Mouse (Mus musculus): Measurements from ENCODE around the gene Cd2. TPM values are rescaled to one million over a fixed set of nuclear protein-coding genes. Genes with fewer than 3 reads are reported as not detected.

The Cd2 gene
- 0.14 TPM in 1 of 2 replicates, not detected in the other for polyA plus RNA-seq (2014; fragmentation: Nextera tagmentation; extraction: Ambion mirVana)

GRCm38 (mm10) chr3:101287911-101288311, at the start of gene Cd2:
Gene Cd2 (minus strand): TSS chr3:101287939.
- ATAC-seq (ENCODE audit: low FRiP score) = no peak
- no peak within 1 kb of the TSS for H3K9ac ChIP-seq (ENCODE audit: low read depth, low read length)
- no peaks in the 10 kb centered on the region for H3K27me3 ChIP-seq (ENCODE audit: control insufficient read depth, insufficient read depth, low read length)
- no peaks in the 10 kb centered on the region for H3K4me1 ChIP-seq (replicated peaks; ENCODE audit: control insufficient read depth, insufficient read depth, low read length)
- H3K9me3 ChIP-seq (ENCODE audit: control insufficient read depth, low read length) = no peaks in the 10 kb centered on the region
- H3K4me2 ChIP-seq (replicated peaks; ENCODE audit: low read depth, low read length) = no peak within 1 kb of the TSS
- no peak for DNase-seq (ENCODE audit: low spot score)
- no peak within 1 kb of the TSS for H3K4me3 ChIP-seq (ENCODE audit: low read depth, low read length)
- no peak within 1 kb of the TSS for H3K27ac ChIP-seq (ENCODE audit: low read depth, low read length)
- H3K36me3 ChIP-seq (ENCODE audit: control insufficient read depth, insufficient read depth, low read length) = no peaks in the 10 kb centered on the region
- 23% methylated on average over 4 of the region's 4 CpGs for WGBS

- H3K4me3 ChIP-seq (ENCODE audit: low read depth, low read length) = no peak overlapping the region
- no peaks in the 10 kb centered on the region for H3K4me1 ChIP-seq (replicated peaks; ENCODE audit: control insufficient read depth, insufficient read depth, low read length)
- WGBS = 66% methylated on average over 7 of the region's 7 CpGs
- DNase-seq (ENCODE audit: low spot score) = peak; percentile 31
- H3K9ac ChIP-seq (ENCODE audit: low read depth, low read length) = no peak overlapping the region
- no peaks in the 10 kb centered on the region for H3K27me3 ChIP-seq (ENCODE audit: control insufficient read depth, insufficient read depth, low read length)
- no peaks in the 10 kb centered on the region for H3K36me3 ChIP-seq (ENCODE audit: control insufficient read depth, insufficient read depth, low read length)
- no peaks in the 10 kb centered on the region for H3K9me3 ChIP-seq (ENCODE audit: control insufficient read depth, low read length)
- no peak for ATAC-seq (ENCODE audit: low FRiP score)
- H3K4me2 ChIP-seq (replicated peaks; ENCODE audit: low read depth, low read length) = no peak overlapping the region
- H3K27ac ChIP-seq (ENCODE audit: low read depth, low read length) = no peak overlapping the region
Observed at GRCm38 (mm10) chr3:101328617-101329016, 40.9 kb upstream of the Cd2 start.

GRCm38 (mm10) chr3:101327248-101327647, 39.5 kb upstream of the Cd2 start:
- no peaks in the 10 kb centered on the region for H3K4me1 ChIP-seq (replicated peaks; ENCODE audit: control insufficient read depth, insufficient read depth, low read length)
- no peak overlapping the region for H3K9ac ChIP-seq (ENCODE audit: low read depth, low read length)
- 54% methylated on average over 2 of the region's 2 CpGs for WGBS
- no peak overlapping the region for H3K4me3 ChIP-seq (ENCODE audit: low read depth, low read length)
- no peaks in the 10 kb centered on the region for H3K9me3 ChIP-seq (ENCODE audit: control insufficient read depth, low read length)
- H3K27ac ChIP-seq (ENCODE audit: low read depth, low read length) = no peak overlapping the region
- no peaks in the 10 kb centered on the region for H3K27me3 ChIP-seq (ENCODE audit: control insufficient read depth, insufficient read depth, low read length)
- ATAC-seq (ENCODE audit: low FRiP score) (no peak), DNase-seq (ENCODE audit: low spot score) (no peak)
- no peak overlapping the region for H3K4me2 ChIP-seq (replicated peaks; ENCODE audit: low read depth, low read length)
- H3K36me3 ChIP-seq (ENCODE audit: control insufficient read depth, insufficient read depth, low read length) = no peaks in the 10 kb centered on the region

GRCm38 (mm10) chr3:101322437-101322836, 34.7 kb upstream of the Cd2 start:
- H3K9ac ChIP-seq (ENCODE audit: low read depth, low read length) = no peak overlapping the region
- no peak overlapping the region for H3K4me3 ChIP-seq (ENCODE audit: low read depth, low read length)
- no peaks in the 10 kb centered on the region for H3K27me3 ChIP-seq (ENCODE audit: control insufficient read depth, insufficient read depth, low read length)
- WGBS = 81% methylated on average over 10 of the region's 10 CpGs
- H3K27ac ChIP-seq (ENCODE audit: low read depth, low read length) = no peak overlapping the region
- no peak overlapping the region for H3K4me2 ChIP-seq (replicated peaks; ENCODE audit: low read depth, low read length)
- DNase-seq (ENCODE audit: low spot score) (no peak), ATAC-seq (ENCODE audit: low FRiP score) (no peak)
- no peaks in the 10 kb centered on the region for H3K36me3 ChIP-seq (ENCODE audit: control insufficient read depth, insufficient read depth, low read length)
- no peaks in the 10 kb centered on the region for H3K4me1 ChIP-seq (replicated peaks; ENCODE audit: control insufficient read depth, insufficient read depth, low read length)
- no peaks in the 10 kb centered on the region for H3K9me3 ChIP-seq (ENCODE audit: control insufficient read depth, low read length)

- no peak for DNase-seq (ENCODE audit: low spot score)
- Histone ChIP-seq H3K4me2 (replicated peaks; ENCODE audit: low read depth, low read length) (no peak overlapping the region), H3K4me3 (ENCODE audit: low read depth, low read length) (no peak overlapping the region), H3K4me1 (replicated peaks; ENCODE audit: control insufficient read depth, insufficient read depth, low read length) (no peaks in the 10 kb centered on the region), H3K9me3 (ENCODE audit: control insufficient read depth, low read length) (no peaks in the 10 kb centered on the region), H3K9ac (ENCODE audit: low read depth, low read length) (no peak overlapping the region), H3K27ac (ENCODE audit: low read depth, low read length) (no peak overlapping the region), H3K27me3 (ENCODE audit: control insufficient read depth, insufficient read depth, low read length) (no peaks in the 10 kb centered on the region), H3K36me3 (ENCODE audit: control insufficient read depth, insufficient read depth, low read length) (no peaks in the 10 kb centered on the region)
- no peak for ATAC-seq (ENCODE audit: low FRiP score)
- WGBS = 83% methylated on average over 7 of the region's 7 CpGs
Observed at GRCm38 (mm10) chr3:101320874-101321273, 33.1 kb upstream of the Cd2 start.

GRCm38 (mm10) chr3:101318516-101319170, 30.9 kb upstream of the Cd2 start:
- ATAC-seq (ENCODE audit: low FRiP score) (no peak), DNase-seq (ENCODE audit: low spot score) (no peak)
- Histone ChIP-seq H3K4me3 (ENCODE audit: low read depth, low read length) (no peak overlapping the region), H3K4me2 (replicated peaks; ENCODE audit: low read depth, low read length) (no peak overlapping the region), H3K9ac (ENCODE audit: low read depth, low read length) (no peak overlapping the region), H3K27me3 (ENCODE audit: control insufficient read depth, insufficient read depth, low read length) (no peaks in the 10 kb centered on the region), H3K36me3 (ENCODE audit: control insufficient read depth, insufficient read depth, low read length) (no peaks in the 10 kb centered on the region), H3K9me3 (ENCODE audit: control insufficient read depth, low read length) (no peaks in the 10 kb centered on the region), H3K4me1 (replicated peaks; ENCODE audit: control insufficient read depth, insufficient read depth, low read length) (no peaks in the 10 kb centered on the region), H3K27ac (ENCODE audit: low read depth, low read length) (no peak overlapping the region)
- WGBS = 94% methylated on average over 6 of the region's 6 CpGs

- ATAC-seq (ENCODE audit: low FRiP score) (no peak), DNase-seq (ENCODE audit: low spot score) (peak; percentile 60)
- no peaks in the 10 kb centered on the region for H3K4me1 ChIP-seq (replicated peaks; ENCODE audit: control insufficient read depth, insufficient read depth, low read length)
- no peak overlapping the region for H3K4me2 ChIP-seq (replicated peaks; ENCODE audit: low read depth, low read length)
- H3K27ac ChIP-seq (ENCODE audit: low read depth, low read length) = no peak overlapping the region
- H3K9ac ChIP-seq (ENCODE audit: low read depth, low read length) = no peak overlapping the region
- H3K27me3 ChIP-seq (ENCODE audit: control insufficient read depth, insufficient read depth, low read length) = no peaks in the 10 kb centered on the region
- no peaks in the 10 kb centered on the region for H3K9me3 ChIP-seq (ENCODE audit: control insufficient read depth, low read length)
- no peaks in the 10 kb centered on the region for H3K36me3 ChIP-seq (ENCODE audit: control insufficient read depth, insufficient read depth, low read length)
- WGBS = 74% methylated on average over 6 of the region's 6 CpGs
- no peak overlapping the region for H3K4me3 ChIP-seq (ENCODE audit: low read depth, low read length)
Observed at GRCm38 (mm10) chr3:101318115-101318514, 30.4 kb upstream of the Cd2 start.

GRCm38 (mm10) chr3:101314954-101315353, 27.2 kb upstream of the Cd2 start:
- Histone ChIP-seq H3K27me3 (ENCODE audit: control insufficient read depth, insufficient read depth, low read length) (no peaks in the 10 kb centered on the region), H3K4me2 (replicated peaks; ENCODE audit: low read depth, low read length) (no peak overlapping the region), H3K9me3 (ENCODE audit: control insufficient read depth, low read length) (no peaks in the 10 kb centered on the region), H3K4me3 (ENCODE audit: low read depth, low read length) (no peak overlapping the region), H3K36me3 (ENCODE audit: control insufficient read depth, insufficient read depth, low read length) (no peaks in the 10 kb centered on the region), H3K4me1 (replicated peaks; ENCODE audit: control insufficient read depth, insufficient read depth, low read length) (no peaks in the 10 kb centered on the region), H3K27ac (ENCODE audit: low read depth, low read length) (no peak overlapping the region), H3K9ac (ENCODE audit: low read depth, low read length) (no peak overlapping the region)
- ATAC-seq (ENCODE audit: low FRiP score) = no peak
- 78% methylated on average over 6 of the region's 6 CpGs for WGBS
- DNase-seq (ENCODE audit: low spot score) = no peak

- WGBS = 90% methylated on average over 8 of the region's 8 CpGs
- Histone ChIP-seq H3K27me3 (ENCODE audit: control insufficient read depth, insufficient read depth, low read length) (no peaks in the 10 kb centered on the region), H3K9me3 (ENCODE audit: control insufficient read depth, low read length) (no peaks in the 10 kb centered on the region), H3K4me1 (replicated peaks; ENCODE audit: control insufficient read depth, insufficient read depth, low read length) (no peaks in the 10 kb centered on the region), H3K4me2 (replicated peaks; ENCODE audit: low read depth, low read length) (no peak overlapping the region), H3K27ac (ENCODE audit: low read depth, low read length) (no peak overlapping the region), H3K4me3 (ENCODE audit: low read depth, low read length) (no peak overlapping the region), H3K9ac (ENCODE audit: low read depth, low read length) (no peak overlapping the region), H3K36me3 (ENCODE audit: control insufficient read depth, insufficient read depth, low read length) (no peaks in the 10 kb centered on the region)
- DNase-seq (ENCODE audit: low spot score) (no peak), ATAC-seq (ENCODE audit: low FRiP score) (no peak)
Observed at GRCm38 (mm10) chr3:101313266-101314051, 25.7 kb upstream of the Cd2 start.

All from hindbrain, embryonic 11.5 days (tissue).